Mouse (Mus musculus): ENCODE results near the gene Trpm3. TPM values are rescaled to one million over a fixed set of nuclear protein-coding genes. Genes with fewer than 3 reads are reported as not detected.

Gene Trpm3
- polyA plus RNA-seq, 1 experiment from 2014 or later, result 0.23 TPM

GRCm38 (mm10) chr19:22783745-22784144 lies 644.9 kb downstream of the Trpm3 start:
- Histone ChIP-seq H3K9me3 (ENCODE audit: control insufficient read depth) (no peaks in the 10 kb centered on the region), H3K9ac (ENCODE audit: low read depth, low read length) (no peak overlapping the region), H3K27ac (ENCODE audit: low read depth, low read length) (no peak overlapping the region), H3K4me2 (replicated peaks; ENCODE audit: low read depth) (no peak overlapping the region), H3K4me1 (replicated peaks; ENCODE audit: control insufficient read depth, insufficient read depth, low read length) (no peaks in the 10 kb centered on the region), H3K36me3 (ENCODE audit: control insufficient read depth, insufficient read depth) (no peaks in the 10 kb centered on the region), H3K27me3 (replicated peaks; ENCODE audit: control insufficient read depth, insufficient read depth, low read length) (no peaks in the 10 kb centered on the region), H3K4me3 (ENCODE audit: low read depth, low read length) (no peak overlapping the region)
- ATAC-seq, result no peak
- WGBS, result 72% methylated on average over 2 of the region's 2 CpGs
- no peak for TF ChIP-seq CTCF (IDR thresholded peaks at IDR 0.05; ENCODE audit: low read depth)

GRCm38 (mm10) chr19:22789753-22790152 lies 650.9 kb downstream of the Trpm3 start:
- Histone ChIP-seq H3K4me3 (ENCODE audit: low read depth, low read length) (no peak overlapping the region), H3K36me3 (ENCODE audit: control insufficient read depth, insufficient read depth) (no peaks in the 10 kb centered on the region), H3K27ac (ENCODE audit: low read depth, low read length) (no peak overlapping the region), H3K4me2 (replicated peaks; ENCODE audit: low read depth) (no peak overlapping the region), H3K9me3 (ENCODE audit: control insufficient read depth) (no peaks in the 10 kb centered on the region), H3K4me1 (replicated peaks; ENCODE audit: control insufficient read depth, insufficient read depth, low read length) (no peaks in the 10 kb centered on the region), H3K9ac (ENCODE audit: low read depth, low read length) (no peak overlapping the region), H3K27me3 (replicated peaks; ENCODE audit: control insufficient read depth, insufficient read depth, low read length) (no peaks in the 10 kb centered on the region)
- no peak for TF ChIP-seq CTCF (IDR thresholded peaks at IDR 0.05; ENCODE audit: low read depth)
- ATAC-seq, result no peak
- WGBS, result 75% methylated on average over 3 of the region's 3 CpGs

GRCm38 (mm10) chr19:22796996-22797395 lies 658.1 kb downstream of the Trpm3 start:
- H3K4me2 ChIP-seq (replicated peaks; ENCODE audit: low read depth), result no peak overlapping the region
- H3K27me3 ChIP-seq (replicated peaks; ENCODE audit: control insufficient read depth, insufficient read depth, low read length), result no peaks in the 10 kb centered on the region
- no peaks in the 10 kb centered on the region for H3K4me1 ChIP-seq (replicated peaks; ENCODE audit: control insufficient read depth, insufficient read depth, low read length)
- WGBS, result 97% methylated on average over 2 of the region's 2 CpGs
- H3K27ac ChIP-seq (ENCODE audit: low read depth, low read length), result no peak overlapping the region
- TF ChIP-seq CTCF (IDR thresholded peaks at IDR 0.05; ENCODE audit: low read depth), result no peak
- H3K4me3 ChIP-seq (ENCODE audit: low read depth, low read length), result no peak overlapping the region
- H3K9ac ChIP-seq (ENCODE audit: low read depth, low read length), result no peak overlapping the region
- no peak for ATAC-seq
- no peaks in the 10 kb centered on the region for H3K36me3 ChIP-seq (ENCODE audit: control insufficient read depth, insufficient read depth)
- H3K9me3 ChIP-seq (ENCODE audit: control insufficient read depth), result no peaks in the 10 kb centered on the region

GRCm38 (mm10) chr19:22800471-22800870 lies 661.6 kb downstream of the Trpm3 start:
- H3K4me3 ChIP-seq (ENCODE audit: low read depth, low read length), result no peak overlapping the region
- no peaks in the 10 kb centered on the region for H3K36me3 ChIP-seq (ENCODE audit: control insufficient read depth, insufficient read depth)
- no peak for ATAC-seq
- H3K27me3 ChIP-seq (replicated peaks; ENCODE audit: control insufficient read depth, insufficient read depth, low read length), result no peaks in the 10 kb centered on the region
- TF ChIP-seq CTCF (IDR thresholded peaks at IDR 0.05; ENCODE audit: low read depth), result no peak
- no peak overlapping the region for H3K27ac ChIP-seq (ENCODE audit: low read depth, low read length)
- no peaks in the 10 kb centered on the region for H3K9me3 ChIP-seq (ENCODE audit: control insufficient read depth)
- no peaks in the 10 kb centered on the region for H3K4me1 ChIP-seq (replicated peaks; ENCODE audit: control insufficient read depth, insufficient read depth, low read length)
- no peak overlapping the region for H3K4me2 ChIP-seq (replicated peaks; ENCODE audit: low read depth)
- no peak overlapping the region for H3K9ac ChIP-seq (ENCODE audit: low read depth, low read length)
- WGBS, result 34% methylated on average over 5 of the region's 5 CpGs

- no peaks in the 10 kb centered on the region for H3K4me1 ChIP-seq (replicated peaks; ENCODE audit: control insufficient read depth, insufficient read depth, low read length)
- no peak overlapping the region for H3K9ac ChIP-seq (ENCODE audit: low read depth, low read length)
- H3K4me3 ChIP-seq (ENCODE audit: low read depth, low read length), result no peak overlapping the region
- H3K27ac ChIP-seq (ENCODE audit: low read depth, low read length), result no peak overlapping the region
- no peaks in the 10 kb centered on the region for H3K27me3 ChIP-seq (replicated peaks; ENCODE audit: control insufficient read depth, insufficient read depth, low read length)
- H3K9me3 ChIP-seq (ENCODE audit: control insufficient read depth), result no peaks in the 10 kb centered on the region
- TF ChIP-seq CTCF (IDR thresholded peaks at IDR 0.05; ENCODE audit: low read depth), result no peak
- no peaks in the 10 kb centered on the region for H3K36me3 ChIP-seq (ENCODE audit: control insufficient read depth, insufficient read depth)
- no peak for ATAC-seq
- H3K4me2 ChIP-seq (replicated peaks; ENCODE audit: low read depth), result no peak overlapping the region
Measured at GRCm38 (mm10) chr19:22803396-22803795, 664.5 kb downstream of the Trpm3 start.

- H3K4me1 ChIP-seq (replicated peaks; ENCODE audit: control insufficient read depth, insufficient read depth, low read length), result no peaks in the 10 kb centered on the region
- H3K27ac ChIP-seq (ENCODE audit: low read depth, low read length), result no peak overlapping the region
- no peak overlapping the region for H3K9ac ChIP-seq (ENCODE audit: low read depth, low read length)
- no peak overlapping the region for H3K4me2 ChIP-seq (replicated peaks; ENCODE audit: low read depth)
- no peaks in the 10 kb centered on the region for H3K9me3 ChIP-seq (ENCODE audit: control insufficient read depth)
- no peaks in the 10 kb centered on the region for H3K36me3 ChIP-seq (ENCODE audit: control insufficient read depth, insufficient read depth)
- 72% methylated on average over 2 of the region's 2 CpGs for WGBS
- no peak for ATAC-seq
- H3K4me3 ChIP-seq (ENCODE audit: low read depth, low read length), result no peak overlapping the region
- no peak for TF ChIP-seq CTCF (IDR thresholded peaks at IDR 0.05; ENCODE audit: low read depth)
- H3K27me3 ChIP-seq (replicated peaks; ENCODE audit: control insufficient read depth, insufficient read depth, low read length), result no peaks in the 10 kb centered on the region
Measured at GRCm38 (mm10) chr19:22804311-22804710, 665.5 kb downstream of the Trpm3 start.

GRCm38 (mm10) chr19:22810247-22810646 lies 671.4 kb downstream of the Trpm3 start:
- no peaks in the 10 kb centered on the region for H3K9me3 ChIP-seq (ENCODE audit: control insufficient read depth)
- H3K4me1 ChIP-seq (replicated peaks; ENCODE audit: control insufficient read depth, insufficient read depth, low read length), result no peaks in the 10 kb centered on the region
- ATAC-seq, result no peak
- H3K27ac ChIP-seq (ENCODE audit: low read depth, low read length), result no peak overlapping the region
- no peaks in the 10 kb centered on the region for H3K36me3 ChIP-seq (ENCODE audit: control insufficient read depth, insufficient read depth)
- no peak overlapping the region for H3K4me3 ChIP-seq (ENCODE audit: low read depth, low read length)
- WGBS, result 86% methylated on average over 3 of the region's 3 CpGs
- no peak overlapping the region for H3K4me2 ChIP-seq (replicated peaks; ENCODE audit: low read depth)
- TF ChIP-seq CTCF (IDR thresholded peaks at IDR 0.05; ENCODE audit: low read depth), result no peak
- H3K9ac ChIP-seq (ENCODE audit: low read depth, low read length), result no peak overlapping the region
- no peaks in the 10 kb centered on the region for H3K27me3 ChIP-seq (replicated peaks; ENCODE audit: control insufficient read depth, insufficient read depth, low read length)
